Mouse (Mus musculus) CD4-positive, CD25-positive, alpha-beta regulatory T cell, adult 4 months (primary cell): ENCODE measurements around the gene Cnga1. TPM values are rescaled to one million over a fixed set of nuclear protein-coding genes. Genes with fewer than 3 reads are reported as not detected.
"Not testable (repeated sequence)": the region's sequence is repeated elsewhere in the genome, so short reads cannot be mapped to it uniquely, and the experiment has no call there.

ENCODE experiments used
- ATAC-seq: one replicate; pipeline ENCODE4 v1.8.0; 2017
- polyA plus RNA-seq, 2 experiments: library from polyadenylated mRNA; unstranded; fragments of 100-300 nt; shearing (Covaris generic); gene quantifications; one replicate each; pipeline ENCODE4 v1.2.1; 2017

Gene Cnga1
- polyA plus RNA-seq, 2 experiments from 2014 or later, result 0.70 to 1.2 TPM

- ATAC-seq, result no peak
Observed at GRCm38 (mm10) chr5:72636576-72636975, 7.5 kb downstream of the Cnga1 start.

DNA sequence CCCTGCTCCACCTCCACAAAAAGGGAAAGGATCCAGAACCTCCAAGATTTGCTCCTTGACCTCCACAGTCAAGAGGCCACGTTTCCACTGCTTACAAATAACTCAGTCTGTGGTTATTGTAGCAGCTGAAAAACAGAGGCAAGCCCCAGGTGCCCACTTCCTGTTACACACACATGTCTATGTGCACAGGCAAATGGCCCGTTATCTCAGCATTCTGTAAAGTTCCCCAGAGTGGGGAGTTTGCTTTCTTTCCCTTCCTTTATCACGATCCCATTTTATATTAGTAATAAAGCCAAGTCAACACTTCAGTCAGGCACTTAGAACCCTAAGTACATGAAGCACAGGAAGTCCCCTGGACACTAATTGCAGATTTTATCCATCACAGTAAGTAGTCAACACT is 8.0 kb downstream of the Cnga1 start:
- peak; percentile 74 for ATAC-seq

DNA sequence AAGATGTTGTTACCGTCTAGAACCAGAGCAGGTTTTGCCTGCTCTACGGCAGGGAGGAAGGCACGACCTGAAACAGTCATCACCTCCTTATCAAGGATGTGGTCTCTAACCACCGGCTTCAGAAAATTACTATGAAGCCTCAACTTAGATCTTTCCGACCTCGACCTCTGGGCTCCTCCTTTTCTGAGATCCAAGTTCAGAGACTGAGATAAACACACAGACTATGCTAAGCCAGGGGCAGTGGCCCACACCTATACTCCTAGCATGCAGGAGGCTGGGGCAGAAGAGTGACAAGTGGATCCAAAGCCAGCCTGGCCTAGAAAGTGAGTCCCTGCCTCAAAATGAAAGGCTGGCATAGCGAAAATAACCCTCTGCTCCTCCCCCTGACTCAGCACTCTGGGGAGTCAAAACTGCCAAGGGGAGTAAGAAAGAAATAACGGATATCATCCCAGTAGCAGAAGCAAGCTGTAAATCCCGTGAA is 9.2 kb downstream of the Cnga1 start:
- peak; percentile 83 for ATAC-seq

DNA sequence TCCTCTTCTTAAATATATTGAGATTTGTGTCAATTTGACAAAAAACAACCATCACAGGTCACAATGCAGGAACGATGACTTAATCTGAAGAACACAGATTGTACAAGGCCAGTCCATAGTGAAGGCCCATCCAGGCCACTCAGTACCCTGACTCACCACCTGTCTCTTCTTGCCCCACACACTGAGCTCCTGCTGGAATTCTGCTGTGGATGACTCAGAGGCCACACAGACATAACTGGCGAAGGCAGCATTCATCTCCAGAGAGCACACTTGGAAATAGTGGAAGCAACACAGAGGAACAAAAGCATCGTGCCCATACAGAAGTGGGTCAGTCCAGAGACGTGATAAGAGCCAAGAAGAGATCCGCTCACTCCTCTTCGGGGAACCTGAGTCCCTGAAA is 14.0 kb downstream of the Cnga1 start:
- ATAC-seq, result no peak

- ATAC-seq, result peak; percentile 82
Observed at GRCm38 (mm10) chr5:72621022-72621421, 23.1 kb downstream of the Cnga1 start.

DNA sequence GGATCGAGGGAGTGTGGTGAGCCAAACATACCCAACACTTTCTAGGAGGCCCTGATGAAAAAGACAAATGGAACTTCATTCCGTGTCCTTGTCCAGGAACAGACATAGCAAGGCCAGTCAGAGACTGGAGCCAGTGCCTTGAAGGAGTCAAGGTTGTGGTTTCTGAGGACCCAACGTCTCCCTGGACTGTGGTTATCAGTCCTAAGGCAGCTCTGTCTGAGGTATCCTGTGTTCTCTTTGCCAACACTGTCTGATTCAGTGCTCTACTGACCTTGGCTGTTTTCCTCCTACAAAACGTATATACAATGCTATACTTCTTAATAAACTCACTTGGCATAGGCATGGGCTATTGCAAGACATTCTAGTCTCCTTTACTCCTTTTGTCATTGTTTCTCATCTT is 26.7 kb downstream of the Cnga1 start:
- ATAC-seq, result no peak

DNA sequence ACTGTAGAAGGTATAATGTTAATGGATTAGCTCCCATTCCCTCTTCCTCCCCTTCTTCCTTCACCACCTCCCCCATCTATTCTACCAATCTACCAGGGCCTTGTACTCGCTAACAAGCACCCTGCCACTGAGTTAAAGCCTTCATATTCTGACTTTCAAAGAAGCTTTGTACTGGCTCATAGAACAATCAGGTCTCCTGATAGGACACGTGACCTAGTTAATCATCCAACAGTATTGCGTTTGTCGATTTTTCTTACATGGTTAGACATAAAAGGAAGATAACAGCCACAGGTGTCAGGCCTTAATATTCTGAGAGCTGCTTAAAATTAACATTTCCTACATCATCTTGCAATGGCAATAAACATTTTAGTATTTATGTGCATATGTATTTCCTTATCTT is 40.9 kb downstream of the Cnga1 start:
- no peak for ATAC-seq

DNA sequence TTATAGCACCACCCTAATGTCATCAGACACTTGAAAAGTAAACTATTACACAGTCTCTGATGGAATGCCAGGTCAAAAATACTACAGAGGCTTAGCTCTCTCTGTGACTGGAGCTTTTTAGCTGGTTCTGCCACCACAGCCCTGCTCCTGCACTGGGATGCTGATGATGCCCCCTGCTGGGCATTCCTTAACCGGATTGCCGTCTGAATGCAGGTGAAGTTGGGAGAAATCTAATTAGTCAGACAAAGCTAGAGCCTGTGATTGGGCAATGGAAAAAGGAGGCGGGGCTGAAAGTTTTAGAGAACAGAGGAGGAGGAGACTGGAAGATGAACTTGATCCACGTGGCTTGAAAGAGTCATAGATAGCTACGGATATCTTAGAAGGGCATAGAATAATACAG is 43.1 kb downstream of the Cnga1 start:
- peak; percentile 77 for ATAC-seq

DNA sequence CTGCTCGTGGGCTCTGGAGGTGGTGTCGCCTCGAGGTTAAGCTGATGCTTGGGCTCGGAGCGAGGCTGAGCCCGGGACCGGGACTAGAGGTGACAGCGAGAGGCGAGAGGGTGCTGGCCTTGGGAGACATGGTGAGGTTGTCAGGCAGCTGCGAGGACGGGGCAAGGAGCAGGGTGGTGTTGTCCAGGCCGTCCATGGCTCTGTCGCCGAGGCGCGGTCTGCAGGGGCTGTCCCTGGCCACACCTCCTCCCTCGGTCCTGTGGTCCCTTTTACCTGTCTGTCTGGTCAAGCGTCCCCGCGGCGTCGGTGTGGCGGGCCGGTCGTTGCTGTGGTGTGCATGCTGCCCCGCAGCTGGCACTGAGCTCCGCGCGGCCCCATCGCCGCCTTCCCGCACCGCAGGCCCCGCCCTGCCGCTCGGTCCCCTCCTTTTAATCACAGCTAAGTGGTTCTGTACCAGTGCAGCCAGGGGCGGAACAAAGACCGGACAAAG is 56.8 kb downstream of the Cnga1 start, which contains the start of gene Gm5868:
Gene Gm5868, minus strand, starts transcription at position 360 of the 490 bp plus-strand sequence.
- ATAC-seq, result no peak

- ATAC-seq, result peak; percentile 35
Observed at GRCm38 (mm10) chr5:72586667-72587191, 57.3 kb downstream of the Cnga1 start.

- ATAC-seq, result peak; percentile 71
Observed at GRCm38 (mm10) chr5:72586122-72586521, 58.0 kb downstream of the Cnga1 start.

- ATAC-seq, result not testable (repeated sequence)
Observed at GRCm38 (mm10) chr5:72580970-72581332, 63.1 kb downstream of the Cnga1 start, which contains the start of gene Zar1. Gene Zar1 (minus strand): TSS chr5:72581254.

DNA sequence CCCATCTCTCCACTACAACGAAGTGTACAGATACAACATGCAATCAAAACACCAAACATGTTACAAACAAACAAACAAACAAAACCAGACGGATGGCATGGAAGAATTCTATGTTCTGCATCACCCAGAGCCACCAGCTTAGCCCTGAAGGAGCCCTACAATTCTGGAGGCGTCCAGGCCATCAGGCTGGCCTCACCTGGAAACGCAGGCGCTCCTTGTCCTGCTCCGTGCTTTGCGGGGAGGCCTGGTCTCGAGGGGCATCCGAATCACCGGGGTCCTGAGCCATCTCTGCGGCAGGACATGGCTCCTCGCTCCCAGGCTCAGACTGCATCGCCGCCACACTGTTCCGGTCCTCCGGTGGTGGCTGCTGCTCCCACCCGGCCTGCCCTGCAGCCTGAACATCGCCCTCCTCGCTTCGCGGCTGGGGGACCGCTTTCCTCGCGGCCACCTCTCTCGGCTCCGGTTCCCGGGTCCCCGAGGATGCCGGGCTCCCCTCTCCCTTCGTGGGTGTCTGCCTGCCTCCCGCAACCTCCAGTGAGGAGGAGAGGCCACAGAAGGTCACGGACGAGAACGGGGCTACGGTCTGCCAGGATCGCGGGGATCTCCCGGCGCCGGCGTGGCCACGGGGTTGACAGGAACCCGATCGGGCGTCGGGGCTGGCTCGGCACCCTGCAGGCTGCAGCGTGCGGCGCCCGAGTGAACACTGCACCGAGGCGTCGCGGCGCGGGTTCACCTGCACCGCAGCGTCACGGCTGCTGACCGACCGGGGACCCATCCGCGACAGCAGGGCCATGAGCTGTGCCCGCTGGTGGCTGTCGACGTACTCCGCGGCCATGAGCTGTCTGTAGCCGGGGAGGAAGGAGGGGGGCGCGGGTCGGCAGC is 63.7 kb downstream of the Cnga1 start:
- ATAC-seq, result peak; percentile 76

DNA sequence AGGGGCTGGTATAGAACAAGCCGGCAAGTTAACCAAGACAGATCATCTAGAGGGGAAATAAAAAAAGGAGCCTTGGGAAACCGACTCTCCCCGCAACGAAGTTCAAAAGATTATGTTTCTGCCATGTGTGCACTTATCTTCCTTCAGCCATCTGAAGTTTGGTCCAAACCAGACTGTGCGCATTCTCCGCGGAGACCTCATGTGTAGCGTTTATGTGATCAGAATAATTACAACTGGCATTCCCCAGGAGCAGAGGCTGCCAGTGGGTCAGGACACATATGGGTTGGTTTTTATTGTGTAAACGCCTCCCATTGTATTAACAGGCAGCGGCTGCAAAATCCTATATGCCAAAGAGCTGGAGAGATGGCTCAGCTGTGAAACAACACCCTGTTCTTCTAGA is 64.5 kb downstream of the Cnga1 start:
- not testable (repeated sequence) for ATAC-seq

DNA sequence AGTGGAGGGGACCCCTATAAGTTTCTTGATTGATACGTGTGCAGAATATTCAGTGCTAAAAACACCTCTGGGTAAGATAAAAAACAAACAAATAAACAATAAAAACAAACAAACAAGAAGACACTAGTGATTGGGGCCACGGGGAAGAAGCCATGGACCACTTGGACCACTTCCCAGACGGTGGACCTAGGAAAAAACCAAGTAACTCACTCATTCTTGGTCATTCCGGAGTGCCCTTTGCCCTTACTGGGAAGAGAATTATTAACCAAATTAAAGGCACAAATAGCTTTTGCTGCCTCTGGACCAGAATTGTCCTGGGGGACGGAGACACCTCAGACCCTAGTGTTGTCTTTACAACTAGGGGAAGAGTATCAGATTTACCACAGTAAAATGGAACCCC is 78.5 kb downstream of the Cnga1 start:
- ATAC-seq, result no peak

GRCm38 (mm10) chr5:72563183-72563582 is 80.9 kb downstream of the Cnga1 start:
- not testable (repeated sequence) for ATAC-seq

- ATAC-seq, result no peak
Observed at GRCm38 (mm10) chr5:72560976-72561628, 83.0 kb downstream of the Cnga1 start.

GRCm38 (mm10) chr5:72559544-72560049 is 84.5 kb downstream of the Cnga1 start, which contains the start of gene Nfxl1:
Gene Nfxl1 (minus strand): TSS chr5:72559684.
- peak; percentile 96 for ATAC-seq

DNA sequence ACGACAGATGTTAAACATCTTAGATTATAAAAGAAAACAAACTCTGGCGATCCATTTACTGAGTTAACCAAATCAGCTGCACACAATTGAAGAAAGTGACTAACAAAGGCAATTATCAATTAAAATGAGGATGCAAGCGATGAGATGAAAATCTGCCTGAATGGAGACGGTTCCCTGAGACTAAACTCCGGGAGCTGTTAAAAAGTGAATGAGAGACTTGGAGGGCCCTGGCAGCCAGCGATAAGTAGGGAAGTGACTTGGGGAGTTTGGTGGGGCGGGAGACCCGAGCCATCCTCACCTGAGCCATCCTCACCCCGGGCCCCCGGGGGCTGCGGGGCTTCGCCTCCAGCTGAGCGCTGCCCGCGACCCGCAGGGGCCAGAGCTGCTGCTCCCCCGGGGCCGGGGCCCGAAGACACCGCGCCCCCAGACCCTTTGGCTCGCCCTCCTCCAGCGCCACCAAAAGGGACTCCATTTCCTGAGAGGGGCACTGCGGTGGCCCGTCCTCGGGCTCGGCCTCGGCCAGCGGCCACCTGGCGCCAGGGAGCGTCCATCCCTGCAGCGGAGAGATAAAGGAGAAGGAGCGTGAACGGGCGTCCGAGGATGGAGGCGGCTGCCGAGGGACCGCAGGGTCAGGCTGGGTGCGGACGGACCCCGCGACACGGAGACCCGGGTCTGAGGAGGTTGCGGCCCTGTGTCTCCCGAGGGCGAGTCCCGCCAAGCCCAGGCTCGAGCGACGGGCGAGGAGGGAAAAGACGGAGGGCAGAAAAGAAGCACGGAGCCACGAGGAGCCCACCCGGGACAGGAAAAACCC is 85.2 kb downstream of the Cnga1 start:
- ATAC-seq, result peak; percentile 4

- no peak for ATAC-seq
Observed at GRCm38 (mm10) chr5:72556245-72556644, 87.8 kb downstream of the Cnga1 start.
